Mouse (Mus musculus) forebrain, embryonic 16.5 days (tissue): ENCODE measurements around the gene Krba1. TPM values are rescaled to one million over a fixed set of nuclear protein-coding genes. Genes with fewer than 3 reads are reported as not detected.

Experiments
- ATAC-seq: fragments of 200-750 bp; cut with Nextera tagmentation; 2 replicates; pipeline ENCODE4 v1.8.0; 2017; ENCODE audit warnings: mild to moderate bottlenecking, moderate library complexity
- H3K27ac ChIP-seq: fragments of 300-500 bp; sonication (generic); 2 replicates; pipeline ENCODE4 v1.5.1; 2014; ENCODE audit warnings: low read length, control low read depth
- H3K27me3 ChIP-seq: fragments of 300-500 bp; sonication (generic); replicated peaks from 2 replicates; pipeline ENCODE4 v1.6.1; 2014; ENCODE audit warnings: low read length; ENCODE audit not compliant: control insufficient read depth, insufficient read depth
- H3K36me3 ChIP-seq: fragments of 300-500 bp; sonication (generic); 2 replicates; pipeline ENCODE4 v1.6.1; 2014; ENCODE audit not compliant: control insufficient read depth, insufficient read depth
- H3K4me1 ChIP-seq: fragments of 300-500 bp; sonication (generic); replicated peaks from 2 replicates; pipeline ENCODE4 v1.6.1; 2014; ENCODE audit warnings: low read length; ENCODE audit not compliant: control insufficient read depth, insufficient read depth
- H3K4me2 ChIP-seq: fragments of 300-500 bp; sonication (generic); 2 replicates; pipeline ENCODE4 v1.6.1; 2014; ENCODE audit warnings: mild to moderate bottlenecking, low read length, control low read depth
- H3K4me3 ChIP-seq: fragments of 300-500 bp; sonication (generic); replicated peaks from 2 replicates; pipeline ENCODE4 v1.5.1; 2014; ENCODE audit warnings: mild to moderate bottlenecking, low read length, control low read depth
- H3K9ac ChIP-seq: fragments of 300-500 bp; sonication (generic); replicated peaks from 2 replicates; pipeline ENCODE4 v1.6.1; 2014; ENCODE audit warnings: low read depth, low read length, control low read depth
- H3K9me3 ChIP-seq: fragments of 300-500 bp; sonication (generic); 2 replicates; pipeline ENCODE4 v1.6.1; 2016; ENCODE audit warnings: low read length; ENCODE audit not compliant: control insufficient read depth
- WGBS: fragments of 180-500 bp; shearing (Covaris S2); extraction: QIAGEN DNeasy Blood & Tissue Kit; methylation state at CpG from one replicate; pipeline ENCODE4 v1.1.7; 2014; 5-methylcytosine and 5-hydroxymethylcytosine counted together
- microRNA-seq: library from miRNA; unstranded; fragments of <30 nt; microRNA quantifications from one replicate; pipeline ENCODE4, GENCODE M21; 2017
- polyA plus RNA-seq: library from polyadenylated mRNA; unstranded; fragments of >200 nt; fragmentation: Nextera tagmentation; extraction: Ambion mirVana; gene quantifications from 2 replicates; pipeline ENCODE4 v1.2.1, GENCODE M21; 2015

Gene Krba1
- polyA plus RNA-seq, 1 experiment from 2014 or later = 30.9 TPM

GRCm38 (mm10) chr6:48467490-48467889 is 72.1 kb downstream of the Krba1 start:
- ATAC-seq = no peak
- no peaks in the 10 kb centered on the region for H3K9me3 ChIP-seq
- no peak overlapping the region for H3K9ac ChIP-seq
- no peaks in the 10 kb centered on the region for H3K4me1 ChIP-seq
- no peak overlapping the region for H3K4me2 ChIP-seq
- no peak overlapping the region for H3K4me3 ChIP-seq
- H3K27me3 ChIP-seq = no peaks in the 10 kb centered on the region
- WGBS = 86% methylated on average over 7 of the region's 7 CpGs
- H3K27ac ChIP-seq = no peak overlapping the region
- no peaks in the 10 kb centered on the region for H3K36me3 ChIP-seq

Small RNAs within 50 kb of the gene (microRNA-seq; reads per million reads assigned to microRNA genes)
- gene Gm24325 = not detected

Other genes with a start within 250 kb of the Krba1 start
- gene Zfp467, start 50.2 kb downstream of the Krba1 start, polyA plus RNA-seq = 28.7 and 29.8 TPM in 2 replicates
- 0.16 and 0.19 TPM in 2 replicates for gene Sspo, start 52.6 kb downstream of the Krba1 start, polyA plus RNA-seq
- 226 and 248 TPM in 2 replicates for gene Atp6v0e2, start 142.0 kb downstream of the Krba1 start, polyA plus RNA-seq
- 18.6 and 21.6 TPM in 2 replicates for gene Lrrc61, start 159.2 kb downstream of the Krba1 start, polyA plus RNA-seq
- gene Rarres2, start 177.2 kb downstream of the Krba1 start, polyA plus RNA-seq = 3.6 and 4.5 TPM in 2 replicates
- not detected in 2 replicates for gene Gm45021, start 194.0 kb downstream of the Krba1 start, polyA plus RNA-seq
- gene Repin1, start 198.3 kb downstream of the Krba1 start, polyA plus RNA-seq = 32.9 and 34.4 TPM in 2 replicates
- not detected in 2 replicates for gene Gm44965, start 198.4 kb downstream of the Krba1 start, polyA plus RNA-seq
- gene Zfp775, start 206.5 kb downstream of the Krba1 start, polyA plus RNA-seq = 15.8 and 17.2 TPM in 2 replicates
- 11.7 and 17.5 TPM in 2 replicates for gene AI854703, start 231.2 kb downstream of the Krba1 start, polyA plus RNA-seq